Mouse (Mus musculus) CD4-positive, CD25-positive, alpha-beta regulatory T cell, adult 4 months (primary cell): Measurements from ENCODE around the gene Cacng8. TPM values are rescaled to one million over a fixed set of nuclear protein-coding genes. Genes with fewer than 3 reads are reported as not detected.
"Not testable (repeated sequence)": the region's sequence is repeated elsewhere in the genome, so short reads cannot be mapped to it uniquely, and the experiment has no call there.

Experiments
- ATAC-seq: one replicate; pipeline ENCODE4 v1.8.0; 2017
- polyA plus RNA-seq, 2 experiments: library from polyadenylated mRNA; unstranded; fragments of 100-300 nt; shearing (Covaris generic); gene quantifications; one replicate each; pipeline ENCODE4 v1.2.1; 2017

Cacng8 gene
- polyA plus RNA-seq, 2 experiments from 2014 or later, result not detected

- no peak for ATAC-seq
Measured at GRCm38 (mm10) chr7:3388885-3389284, 1.6 kb upstream of the Cacng8 start.

GRCm38 (mm10) chr7:3389444-3390412 lies 755 bp upstream of the Cacng8 start:
- ATAC-seq, result no peak

GRCm38 (mm10) chr7:3391081-3391451 lies 583 bp downstream of the Cacng8 start:
- ATAC-seq, result no peak

- ATAC-seq, result no peak
Measured at GRCm38 (mm10) chr7:3391809-3392208, 1.3 kb downstream of the Cacng8 start.

- ATAC-seq, result no peak
Measured at GRCm38 (mm10) chr7:3397355-3397754, 6.9 kb downstream of the Cacng8 start.

- no peak for ATAC-seq
Measured at GRCm38 (mm10) chr7:3397797-3398196, 7.3 kb downstream of the Cacng8 start.

- ATAC-seq, result not testable (repeated sequence)
Measured at GRCm38 (mm10) chr7:3398363-3398762, 7.9 kb downstream of the Cacng8 start.

- no peak for ATAC-seq
Measured at GRCm38 (mm10) chr7:3399937-3400336, 9.5 kb downstream of the Cacng8 start.

GRCm38 (mm10) chr7:3409729-3410520 lies 19.4 kb downstream of the Cacng8 start:
- no peak for ATAC-seq

- ATAC-seq, result peak; percentile 39
Measured at GRCm38 (mm10) chr7:3411160-3411941, 20.9 kb downstream of the Cacng8 start.

- ATAC-seq, result no peak
Measured at GRCm38 (mm10) chr7:3412036-3412435, 21.6 kb downstream of the Cacng8 start.

GRCm38 (mm10) chr7:3414888-3415287 lies 24.4 kb downstream of the Cacng8 start:
- ATAC-seq, result no peak

GRCm38 (mm10) chr7:3415378-3415777 lies 24.9 kb downstream of the Cacng8 start:
- no peak for ATAC-seq

- no peak for ATAC-seq
Measured at GRCm38 (mm10) chr7:3419941-3420340, 29.5 kb downstream of the Cacng8 start.

GRCm38 (mm10) chr7:3420466-3420865 lies 30.0 kb downstream of the Cacng8 start:
- ATAC-seq, result no peak

GRCm38 (mm10) chr7:3421297-3421696 lies 30.8 kb downstream of the Cacng8 start:
- no peak for ATAC-seq

- no peak for ATAC-seq
Measured at GRCm38 (mm10) chr7:3422051-3422450, 31.6 kb downstream of the Cacng8 start.

- no peak for ATAC-seq
Measured at GRCm38 (mm10) chr7:3423430-3423829, 32.9 kb downstream of the Cacng8 start.

- no peak for ATAC-seq
Measured at GRCm38 (mm10) chr7:3423895-3424294, 33.4 kb downstream of the Cacng8 start, which contains the start of gene Cacng6. Gene Cacng6, plus strand, starts transcription at chr7:3424195.

- ATAC-seq, result no peak
Measured at GRCm38 (mm10) chr7:3425141-3425540, 34.7 kb downstream of the Cacng8 start.

- ATAC-seq, result no peak
Measured at GRCm38 (mm10) chr7:3430161-3430560, 39.7 kb downstream of the Cacng8 start.

- ATAC-seq, result no peak
Measured at GRCm38 (mm10) chr7:3432066-3432465, 41.6 kb downstream of the Cacng8 start.

- ATAC-seq, result no peak
Measured at GRCm38 (mm10) chr7:3437941-3438340, 47.5 kb downstream of the Cacng8 start.
